Mouse (Mus musculus) heart, adult 2 months (tissue): ENCODE measurements around the gene Apbb1.

ENCODE experiments used
- CTCF ChIP-seq: fragments of 200-600 bp; IDR thresholded peaks from 2 replicates; pipeline ENCODE4 v1.8.1; 2022; ENCODE audit warnings: antibody characterized with exemption, mild to moderate bottlenecking, moderate library complexity
- POLR2A ChIP-seq: fragments of 200-500 bp; IDR thresholded peaks from 2 replicates; pipeline ENCODE4 v1.6.1; 2011; ENCODE audit warnings: mild to moderate bottlenecking, low read depth, low read length, control low read depth; ENCODE audit not compliant: insufficient read depth

DNA sequence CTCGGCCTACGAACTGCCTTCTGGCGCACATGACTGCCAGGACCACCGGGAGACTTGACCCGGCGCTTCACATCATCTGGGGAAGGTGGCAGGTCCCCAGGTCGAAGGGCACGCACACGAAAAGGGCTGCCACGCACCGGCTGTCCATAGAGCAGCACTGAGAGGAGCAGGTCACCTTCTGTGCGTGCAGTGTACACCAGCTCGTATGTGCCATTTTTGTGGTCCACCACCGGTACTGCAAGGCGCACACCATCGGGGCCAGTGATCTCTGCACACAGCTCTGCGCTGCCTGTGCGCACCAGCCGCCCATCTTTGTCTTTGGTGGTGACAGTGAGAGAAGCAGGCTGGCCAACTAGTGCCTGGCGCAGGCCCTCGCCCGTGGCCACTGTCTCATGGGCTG is 36.4 kb upstream of the Apbb1 start:
- TF ChIP-seq CTCF (no peak), POLR2A (no peak)
